Mouse (Mus musculus) B cell, adult 67 days (primary cell): ENCODE data around the gene Dck. TPM values are rescaled to one million over a fixed set of nuclear protein-coding genes. Genes with fewer than 3 reads are reported as not detected.

Source experiments
- total RNA-seq, 2 experiments: library from RNA; stranded (reverse); gene quantifications; 4 replicates each; pipeline ENCODE4 v1.2.4; 2023

Dck gene
- 10 to 100 TPM; 23.8 to 31.4 TPM for total RNA-seq

DNA sequence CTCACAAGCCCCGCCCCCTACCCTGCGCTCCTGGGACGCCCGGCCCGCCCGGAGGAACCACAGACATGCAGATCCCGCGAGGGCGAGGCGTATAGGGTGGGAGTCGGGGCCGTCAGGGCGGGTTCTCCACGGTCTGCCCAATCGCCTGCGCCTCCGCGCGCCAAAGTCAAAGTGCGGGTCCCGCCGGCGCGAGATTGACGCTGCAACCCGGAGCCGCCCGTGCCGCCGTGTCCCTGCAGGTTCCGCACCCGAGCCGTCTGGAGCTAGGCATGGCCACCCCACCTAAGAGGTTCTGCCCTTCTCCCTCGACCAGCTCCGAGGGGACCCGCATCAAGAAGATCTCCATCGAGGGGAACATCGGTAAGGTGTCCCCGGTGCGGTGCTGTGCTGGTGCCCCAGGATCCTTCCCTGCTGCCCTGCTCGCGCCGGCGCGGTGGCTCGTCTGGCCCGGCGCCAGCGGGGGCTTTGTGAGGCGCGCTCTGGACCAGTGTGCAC, at the start of gene Dck:
TSS of gene Dck (plus strand) at position 10 of the 495 bp plus-strand sequence.

DNA sequence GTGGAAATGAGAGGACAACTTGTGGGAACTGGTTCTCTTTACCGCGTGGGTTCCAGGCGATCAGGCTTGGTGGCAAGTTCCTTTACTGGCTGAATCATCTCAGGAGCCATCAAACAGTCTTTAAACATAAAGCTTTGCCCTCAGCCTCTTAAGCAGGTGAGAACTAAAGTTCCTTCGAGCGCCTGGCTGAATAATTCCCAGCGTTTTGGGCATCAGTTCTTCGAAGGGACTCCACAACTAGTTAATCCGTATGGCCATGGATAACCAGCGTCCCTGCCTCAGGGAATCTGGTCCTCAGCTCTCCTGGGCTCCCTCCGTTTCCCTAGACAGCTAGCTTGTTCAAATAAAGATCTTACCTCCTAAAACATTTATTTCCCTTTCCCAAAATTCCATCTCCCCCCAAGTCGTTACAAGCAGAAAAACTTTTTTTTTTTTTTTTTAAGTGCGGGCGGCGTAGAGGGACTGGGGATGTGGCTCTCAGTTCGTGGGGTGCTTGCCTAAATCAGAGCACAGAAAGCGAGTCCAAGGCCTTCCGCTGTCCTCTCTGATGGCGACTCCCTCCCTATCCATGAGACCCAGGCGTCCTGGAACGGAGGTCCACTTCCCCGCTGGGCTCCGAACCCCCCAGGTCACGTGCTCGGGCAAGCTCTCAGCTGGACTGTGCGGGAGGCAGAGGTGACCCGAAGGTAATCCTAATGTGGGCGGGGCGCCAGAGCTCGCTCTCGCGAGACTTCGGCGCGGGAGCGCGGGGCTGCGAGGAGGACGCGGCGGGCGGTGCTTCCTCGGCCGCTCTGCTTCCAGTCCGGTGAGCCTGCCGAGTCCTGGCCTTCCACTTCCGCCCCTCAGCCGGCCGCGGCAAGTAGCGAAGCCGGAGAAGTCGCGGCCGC, 44.4 kb upstream of the Dck start, which contains the start of gene Mob1b:
TSS of gene Mob1b (plus strand) at position 740 of the 887 bp plus-strand sequence.

Other genes starting within 250 kb of the Dck start
- 10 to 100 TPM; 50.1 to 63.4 TPM for gene Jchain, start 237.1 kb upstream of the Dck start, total RNA-seq
- 10 to 100 TPM; 33.7 to 39.3 TPM for gene Utp3, start 210.5 kb upstream of the Dck start, total RNA-seq
- gene Rufy3, start 200.0 kb upstream of the Dck start, total RNA-seq = 10 to 100 TPM; 31.2 to 38.9 TPM
- gene Grsf1, start 88.8 kb upstream of the Dck start, total RNA-seq = 10 to 100 TPM; 54.7 to 56.4 TPM
- gene Mob1b, start 44.1 kb upstream of the Dck start, total RNA-seq = 10 to 100 TPM; 19.7 to 23.5 TPM
- gene Slc4a4, start 121.8 kb downstream of the Dck start, total RNA-seq = not detected